Mouse (Mus musculus): ENCODE results near the gene Ccdc60. TPM values are rescaled to one million over a fixed set of nuclear protein-coding genes. Genes with fewer than 3 reads are reported as not detected.
"Not testable (repeated sequence)": the region's sequence is repeated elsewhere in the genome, so short reads cannot be mapped to it uniquely, and the experiment has no call there.

The Ccdc60 gene
- 1.8 and 3.7 TPM in 2 replicates for polyA plus RNA-seq (2015; fragmentation: Nextera tagmentation; extraction: Ambion mirVana)

GRCm38 (mm10) chr5:116288849-116289570 is at the start of gene Ccdc60:
Gene Ccdc60 (minus strand): TSS chr5:116288985.
- no peak for ATAC-seq (ENCODE audit: insufficient number of reproducible peaks, low FRiP score, low TSS enrichment, low read depth)
- Histone ChIP-seq H3K27ac (replicated peaks) (peak within 1 kb of the TSS; percentile 63; the same call in 1 of the 2 replicates), H3K27me3 (no peaks in the 10 kb centered on the region), H3K36me3 (no peaks in the 10 kb centered on the region), H3K9me3 (replicated peaks) (no peaks in the 10 kb centered on the region), H3K4me2 (replicated peaks) (peak within 1 kb of the TSS; percentile 48), H3K9ac (no peak within 1 kb of the TSS), H3K4me1 (peaks cover 27% of the 10 kb centered on the region), H3K4me3 (replicated peaks) (peak within 1 kb of the TSS; percentile 18)
- 6% methylated on average over 28 of the region's 28 CpGs for WGBS

- Histone ChIP-seq H3K27ac (replicated peaks) (no peak overlapping the region), H3K36me3 (no peaks in the 10 kb centered on the region)
- ATAC-seq (ENCODE audit: insufficient number of reproducible peaks, low FRiP score, low TSS enrichment, low read depth), result no peak
Observed at GRCm38 (mm10) chr5:116336191-116336590, 47.4 kb upstream of the Ccdc60 start.

GRCm38 (mm10) chr5:116328911-116329310 is 40.1 kb upstream of the Ccdc60 start:
- Histone ChIP-seq H3K9me3 (replicated peaks) (no peaks in the 10 kb centered on the region), H3K4me1 (peaks cover 5% of the 10 kb centered on the region; the same call in 1 of the 2 replicates), H3K4me2 (replicated peaks) (no peak overlapping the region), H3K27me3 (no peaks in the 10 kb centered on the region), H3K9ac (no peak overlapping the region), H3K36me3 (no peaks in the 10 kb centered on the region), H3K4me3 (replicated peaks) (no peak overlapping the region), H3K27ac (replicated peaks) (no peak overlapping the region)
- ATAC-seq (ENCODE audit: insufficient number of reproducible peaks, low FRiP score, low TSS enrichment, low read depth), result no peak
- WGBS, result 74% methylated on average over 4 of the region's 4 CpGs

More at GRCm38 (mm10) chr5:116336191-116336590, 47.4 kb upstream of the Ccdc60 start:
- no peaks in the 10 kb centered on the region for H3K27me3 ChIP-seq
- 0 out of 2 replicates have a peak, but pooled peaks cover under 1% of the 10 kb centered on the region for H3K4me1 ChIP-seq
- no peak overlapping the region for H3K9ac ChIP-seq
- no peak overlapping the region for H3K4me2 ChIP-seq (replicated peaks)
- no peak overlapping the region for H3K4me3 ChIP-seq (replicated peaks)
- no peaks in the 10 kb centered on the region for H3K9me3 ChIP-seq (replicated peaks)

- no peak for ATAC-seq (ENCODE audit: insufficient number of reproducible peaks, low FRiP score, low TSS enrichment, low read depth)
- H3K36me3 ChIP-seq, result no peaks in the 10 kb centered on the region
- WGBS, result 41% methylated on average over 5 of the region's 5 CpGs
- no peaks in the 10 kb centered on the region for H3K9me3 ChIP-seq (replicated peaks)
- H3K9ac ChIP-seq, result no peak overlapping the region
- H3K27me3 ChIP-seq, result peaks cover 5% of the 10 kb centered on the region
- H3K27ac ChIP-seq (replicated peaks), result no peak overlapping the region
- H3K4me1 ChIP-seq, result peaks cover 12% of the 10 kb centered on the region
- no peak overlapping the region for H3K4me2 ChIP-seq (replicated peaks)
- no peak overlapping the region for H3K4me3 ChIP-seq (replicated peaks)
Observed at GRCm38 (mm10) chr5:116323401-116323800, 34.6 kb upstream of the Ccdc60 start.

GRCm38 (mm10) chr5:116322365-116323027 is 33.7 kb upstream of the Ccdc60 start:
- Histone ChIP-seq H3K4me2 (replicated peaks) (0 out of 2 replicates have a peak overlapping the region, but pooled peaks have one; percentile 21), H3K4me1 (peaks cover 12% of the 10 kb centered on the region), H3K36me3 (no peaks in the 10 kb centered on the region), H3K9me3 (replicated peaks) (no peaks in the 10 kb centered on the region), H3K27me3 (peaks cover 5% of the 10 kb centered on the region), H3K9ac (no peak overlapping the region), H3K27ac (replicated peaks) (no peak overlapping the region), H3K4me3 (replicated peaks) (no peak overlapping the region)
- 28% methylated on average over 15 of the region's 15 CpGs for WGBS
- peak; percentile 43; the same call in 1 of the 2 replicates for ATAC-seq (ENCODE audit: insufficient number of reproducible peaks, low FRiP score, low TSS enrichment, low read depth)

- Histone ChIP-seq H3K9me3 (replicated peaks) (no peaks in the 10 kb centered on the region), H3K9ac (no peak overlapping the region), H3K4me3 (replicated peaks) (no peak overlapping the region), H3K4me2 (replicated peaks) (no peak overlapping the region), H3K36me3 (no peaks in the 10 kb centered on the region), H3K27me3 (no peaks in the 10 kb centered on the region), H3K27ac (replicated peaks) (no peak overlapping the region), H3K4me1 (peaks cover 16% of the 10 kb centered on the region)
- 73% methylated on average over 8 of the region's 8 CpGs for WGBS
- ATAC-seq (ENCODE audit: insufficient number of reproducible peaks, low FRiP score, low TSS enrichment, low read depth), result no peak
Observed at GRCm38 (mm10) chr5:116313711-116314110, 24.9 kb upstream of the Ccdc60 start.

- no peaks in the 10 kb centered on the region for H3K36me3 ChIP-seq
- H3K4me2 ChIP-seq (replicated peaks), result peak overlapping the region; percentile 47
- H3K4me3 ChIP-seq (replicated peaks), result peak overlapping the region; percentile 27
- no peak overlapping the region for H3K9ac ChIP-seq
- H3K27ac ChIP-seq (replicated peaks), result no peak overlapping the region
- WGBS, result 25% methylated on average over 15 of the region's 15 CpGs
- no peaks in the 10 kb centered on the region for H3K27me3 ChIP-seq
- no peak; the same call in 1 of the 2 replicates for ATAC-seq (ENCODE audit: insufficient number of reproducible peaks, low FRiP score, low TSS enrichment, low read depth)
- H3K9me3 ChIP-seq (replicated peaks), result no peaks in the 10 kb centered on the region
- peaks cover 16% of the 10 kb centered on the region for H3K4me1 ChIP-seq
Observed at GRCm38 (mm10) chr5:116312111-116312737, 23.4 kb upstream of the Ccdc60 start.

GRCm38 (mm10) chr5:116311636-116312035 is 22.9 kb upstream of the Ccdc60 start:
- Histone ChIP-seq H3K9me3 (replicated peaks) (0 out of 2 replicates have a peak, but pooled peaks cover 4% of the 10 kb centered on the region), H3K27ac (replicated peaks) (no peak overlapping the region)
- ATAC-seq (ENCODE audit: insufficient number of reproducible peaks, low FRiP score, low TSS enrichment, low read depth), result no peak

GRCm38 (mm10) chr5:116309383-116309801 is 20.6 kb upstream of the Ccdc60 start:
- Histone ChIP-seq H3K9ac (no peak overlapping the region), H3K4me1 (peaks cover 16% of the 10 kb centered on the region), H3K27me3 (no peaks in the 10 kb centered on the region), H3K9me3 (replicated peaks) (0 out of 2 replicates have a peak, but pooled peaks cover 4% of the 10 kb centered on the region), H3K36me3 (no peaks in the 10 kb centered on the region), H3K4me3 (replicated peaks) (no peak overlapping the region), H3K27ac (replicated peaks) (peak overlapping the region; percentile 61), H3K4me2 (replicated peaks) (no peak overlapping the region)
- peak; percentile 68 for ATAC-seq (ENCODE audit: insufficient number of reproducible peaks, low FRiP score, low TSS enrichment, low read depth)
- WGBS, result 23% methylated on average over 6 of the region's 6 CpGs

More at GRCm38 (mm10) chr5:116311636-116312035, 22.9 kb upstream of the Ccdc60 start:
- Histone ChIP-seq H3K36me3 (no peaks in the 10 kb centered on the region), H3K9ac (no peak overlapping the region), H3K27me3 (no peaks in the 10 kb centered on the region), H3K4me1 (peaks cover 16% of the 10 kb centered on the region), H3K4me2 (replicated peaks) (no peak overlapping the region), H3K4me3 (replicated peaks) (no peak overlapping the region)
- WGBS, result 90% methylated on average over 6 of the region's 6 CpGs

GRCm38 (mm10) chr5:116305557-116305956 is 16.8 kb upstream of the Ccdc60 start:
- Histone ChIP-seq H3K4me3 (replicated peaks) (no peak overlapping the region), H3K27ac (replicated peaks) (no peak overlapping the region), H3K9ac (no peak overlapping the region), H3K27me3 (no peaks in the 10 kb centered on the region), H3K4me1 (peaks cover 13% of the 10 kb centered on the region), H3K9me3 (replicated peaks) (0 out of 2 replicates have a peak, but pooled peaks cover 4% of the 10 kb centered on the region), H3K36me3 (no peaks in the 10 kb centered on the region), H3K4me2 (replicated peaks) (no peak overlapping the region)
- ATAC-seq (ENCODE audit: insufficient number of reproducible peaks, low FRiP score, low TSS enrichment, low read depth), result no peak
- 64% methylated on average over 4 of the region's 4 CpGs for whole genome bisulfite sequencing

GRCm38 (mm10) chr5:116305146-116305545 is 16.4 kb upstream of the Ccdc60 start:
- peaks cover 14% of the 10 kb centered on the region for H3K4me1 ChIP-seq
- H3K36me3 ChIP-seq; H3K4me2 ChIP-seq (replicated peaks); ATAC-seq (ENCODE audit: insufficient number of reproducible peaks, low FRiP score, low TSS enrichment, low read depth); H3K4me3 ChIP-seq (replicated peaks); H3K27me3 ChIP-seq; H3K9me3 ChIP-seq (replicated peaks); H3K27ac ChIP-seq (replicated peaks); H3K9ac ChIP-seq: not testable (repeated sequence)

Measured in embryonic facial prominence, embryonic 15.5 days (tissue).